ENCODE assay signal across 14 mouse cellular contexts in genomic region chr6:31146779-31147178, GRCm38 (mm10).
DNase-seq lines count a peak whose midpoint lies in the region; TF ChIP-seq lines count a peak whose summit lies in the region.
"Had no signal": no experiment of that assay in that cellular context is flagged by ENCODE, and none has a peak within 500 bp of the region (broad histone marks: within the 10 kb centered on the region; RNA-seq: fewer than 3 reads in every experiment).

No protein-coding gene starts in this region.

- no peaks in the 10 kb centered on the region for H3K27me3 ChIP-seq in liver, adult 2 months (ENCODE audit: control insufficient read depth, insufficient read depth, low read length)
- H3K27me3 ChIP-seq in hindbrain, embryonic 10.5 days (ENCODE audit: insufficient read depth, poor library complexity, severe bottlenecking), result 0 out of 2 replicates have a peak, but pooled peaks cover 3% of the 10 kb centered on the region
- H3K27me3 ChIP-seq: forebrain, embryonic 13.5 days; midbrain, embryonic 13.5 days had no signal

- peak overlapping the region; percentile 20; the same call in 1 of the 2 replicates for H3K9ac ChIP-seq in liver, adult 2 months (ENCODE audit: low read depth, low read length)
- H3K9ac ChIP-seq: embryonic facial prominence, embryonic 15.5 days; forebrain, embryonic 13.5 days; midbrain, embryonic 13.5 days had no signal

- peak; percentile 80 for DNase-seq in liver, adult 2 months (ENCODE audit: extremely low read depth, low read depth, low spot score)
- DNase-seq in liver (no peak), MN1 (ENCODE audit: low spot score) (peak; percentile 20)
- peak; percentile 52 for DNase-seq in kidney, adult 9 months
- DNase-seq in lung, postnatal 10 days, result peak; percentile 15
- DNase-seq in thymus, postnatal 10 days (ENCODE audit: low spot score in 2 of 2), result no peak
- DNase-seq in hindbrain, embryonic 10.5 days (ENCODE audit: low spot score), result no peak
- DNase-seq: adrenal gland, adult 8-10 months; cerebellum, postnatal 14 days; gastrocnemius, postnatal 14 days; right cerebral cortex, adult 18-20 months had no signal

- peak overlapping the region; percentile 69 for H3K27ac ChIP-seq in liver, adult 2 months (replicated peaks; ENCODE audit: insufficient read depth, low read depth, low read length)
- H3K27ac ChIP-seq in hindbrain, embryonic 10.5 days, result no peak overlapping the region
- H3K27ac ChIP-seq: embryonic facial prominence, embryonic 15.5 days; forebrain, embryonic 13.5 days; midbrain, embryonic 13.5 days had no signal

- no peaks in the 10 kb centered on the region for H3K9me3 ChIP-seq in hindbrain, embryonic 10.5 days
- H3K9me3 ChIP-seq: embryonic facial prominence, embryonic 15.5 days; forebrain, embryonic 13.5 days; midbrain, embryonic 13.5 days had no signal

- WGBS in liver, adult 2 months, result 36% methylated on average over 5 of the region's 5 CpGs
- WGBS in hindbrain, embryonic 10.5 days, result 29% methylated on average over 5 of the region's 5 CpGs

- no peak; the same call in 1 of the 2 replicates for TF ChIP-seq POLR2A in liver, adult 2 months (IDR thresholded peaks at IDR 0.05; ENCODE audit: extremely low read depth, insufficient read depth, low read length)

- TF ChIP-seq CTCF in liver, adult 2 months (IDR thresholded peaks at IDR 0.05; ENCODE audit: low read depth, low read length), result no peak

- no peak overlapping the region for H3K4me3 ChIP-seq in liver, adult 2 months (ENCODE audit: insufficient read depth, low read depth, low read length)
- H3K4me3 ChIP-seq in hindbrain, embryonic 10.5 days, result no peak overlapping the region
- H3K4me3 ChIP-seq: embryonic facial prominence, embryonic 15.5 days; forebrain, embryonic 13.5 days; midbrain, embryonic 13.5 days had no signal

- H3K4me1 ChIP-seq in liver, adult 2 months (ENCODE audit: control insufficient read depth, insufficient read depth, low read length), result peaks cover 53% of the 10 kb centered on the region
- H3K4me1 ChIP-seq in hindbrain, embryonic 10.5 days (replicated peaks), result 0 out of 2 replicates have a peak, but pooled peaks cover 9% of the 10 kb centered on the region
- H3K4me1 ChIP-seq: embryonic facial prominence, embryonic 15.5 days; forebrain, embryonic 13.5 days had no signal

- peaks cover 24% of the 10 kb centered on the region for H3K79me2 ChIP-seq in liver, adult 2 months (ENCODE audit: control insufficient read depth, insufficient read depth, low read length)

- H3K36me3 ChIP-seq in liver, adult 2 months (ENCODE audit: control insufficient read depth, insufficient read depth, low read length), result peaks cover 9% of the 10 kb centered on the region; the same call in 1 of the 2 replicates
- no peaks in the 10 kb centered on the region for H3K36me3 ChIP-seq in hindbrain, embryonic 10.5 days
- H3K36me3 ChIP-seq: embryonic facial prominence, embryonic 15.5 days; midbrain, embryonic 13.5 days had no signal

Comparison
In these comparisons a context has a peak if more than half of its experiments do, and no peak if none do; other contexts are left out.
1. DNase-seq: peak in liver, adult 2 months (single experiment), MN1 (single experiment), kidney, adult 9 months (single experiment) and lung, postnatal 10 days (single experiment); none in liver (single experiment), thymus, postnatal 10 days (0 of 2) and hindbrain, embryonic 10.5 days (single experiment).